Mouse (Mus musculus): Measurements from ENCODE around the gene Tdp1.

DNA sequence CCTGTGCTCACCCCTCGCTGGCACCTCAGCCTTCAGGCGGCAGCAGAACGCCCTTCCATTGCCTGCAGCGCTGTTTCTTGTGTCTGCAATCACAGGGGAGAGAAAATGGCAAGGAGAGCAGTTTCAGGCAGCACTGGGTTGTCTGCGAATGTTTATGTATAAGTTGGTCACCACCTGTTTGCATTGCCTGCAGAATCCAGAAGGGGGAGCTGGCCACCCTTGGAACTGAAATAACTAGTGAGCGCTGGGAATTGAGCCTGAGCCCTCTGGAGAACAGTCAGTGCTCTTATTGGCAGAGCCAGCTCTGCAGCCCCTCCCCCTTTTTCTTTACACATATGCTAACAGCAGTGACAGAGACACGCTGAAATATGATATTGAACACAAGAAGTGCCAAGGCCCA lies 88.5 kb downstream of the Tdp1 start:
- no peak for TF ChIP-seq NANOG (IDR thresholded peaks at IDR 0.05; ENCODE audit: borderline replicate concordance, low read length)
- peak; percentile 83 for TF ChIP-seq CTCF (conservative IDR thresholded peaks at IDR 0.05; ENCODE audit: low read length)
- no peak for TF ChIP-seq POU5F1 (IDR thresholded peaks at IDR 0.05; ENCODE audit: borderline replicate concordance, low read length)

Measured in E14TG2a.4 (cell line).